Mouse (Mus musculus) CD4-positive, CD25-positive, alpha-beta regulatory T cell, adult 2 months (primary cell): ENCODE measurements at regions not wholly inside any gene's neighbourhood (a gene's known extent, or its start where the extent isn't known, plus 50 kb on each side); places are given as distances from the start of the nearest gene placed in this dataset.

Source experiments
- DNase-seq: peaks from one replicate; pipeline ENCODE4 v3.0.0-alpha.2; 2012; ENCODE audit warnings: low read depth, low spot score

DNA sequence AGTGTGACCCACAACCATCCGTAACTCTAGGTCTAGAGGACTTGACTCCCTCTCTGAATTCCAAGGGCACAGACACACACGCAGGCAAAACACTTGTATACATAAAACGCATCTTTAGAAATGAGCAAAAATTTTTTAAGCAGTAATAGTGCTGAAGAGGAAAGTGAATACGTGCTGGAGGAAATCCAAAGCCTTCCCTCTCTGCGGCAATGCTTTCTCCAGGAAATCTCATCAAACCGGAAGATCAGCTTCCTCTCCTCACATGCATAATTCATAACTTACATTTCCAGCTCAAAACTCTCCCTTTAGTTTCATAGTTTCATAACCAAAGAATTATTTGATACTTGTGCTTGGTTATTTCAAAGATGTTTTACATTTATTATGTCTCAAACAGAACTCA lies 209.3 kb upstream of the Cited2 start:
- no peak for DNase-seq

- DNase-seq: no peak
These were observed 206.9 kb upstream of the Cited2 start for GRCm38 (mm10) chr10:17516068-17516467.

- DNase-seq: no peak
These were observed 204.4 kb upstream of the Cited2 start for GRCm38 (mm10) chr10:17518423-17519175.

DNA sequence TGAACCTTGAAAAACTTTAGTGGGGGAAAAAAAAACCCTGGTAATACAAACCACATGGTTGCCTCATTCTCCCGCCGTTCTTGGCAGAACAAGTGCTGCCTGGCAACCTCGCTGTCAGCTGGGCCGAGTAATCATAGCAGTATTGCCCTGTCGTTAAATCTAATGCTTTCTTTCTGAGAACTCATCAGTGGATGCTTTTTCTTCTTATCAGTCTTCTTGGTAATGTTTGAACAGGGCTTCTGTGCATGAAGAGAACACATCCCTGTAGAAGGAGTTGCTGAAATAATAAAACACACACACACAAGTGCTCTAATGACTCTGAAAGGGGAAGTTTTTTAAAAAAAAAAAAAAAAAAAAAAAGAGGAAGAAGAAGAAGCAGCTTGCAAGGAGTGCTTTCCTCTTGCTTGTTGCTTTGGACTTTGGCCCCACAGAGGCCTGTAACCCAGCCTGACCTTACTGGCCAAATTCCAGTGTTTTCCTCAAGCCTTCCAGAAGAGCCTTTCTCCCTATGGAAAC lies 200.9 kb upstream of the Cited2 start:
- peak; percentile 5 for DNase-seq

DNA sequence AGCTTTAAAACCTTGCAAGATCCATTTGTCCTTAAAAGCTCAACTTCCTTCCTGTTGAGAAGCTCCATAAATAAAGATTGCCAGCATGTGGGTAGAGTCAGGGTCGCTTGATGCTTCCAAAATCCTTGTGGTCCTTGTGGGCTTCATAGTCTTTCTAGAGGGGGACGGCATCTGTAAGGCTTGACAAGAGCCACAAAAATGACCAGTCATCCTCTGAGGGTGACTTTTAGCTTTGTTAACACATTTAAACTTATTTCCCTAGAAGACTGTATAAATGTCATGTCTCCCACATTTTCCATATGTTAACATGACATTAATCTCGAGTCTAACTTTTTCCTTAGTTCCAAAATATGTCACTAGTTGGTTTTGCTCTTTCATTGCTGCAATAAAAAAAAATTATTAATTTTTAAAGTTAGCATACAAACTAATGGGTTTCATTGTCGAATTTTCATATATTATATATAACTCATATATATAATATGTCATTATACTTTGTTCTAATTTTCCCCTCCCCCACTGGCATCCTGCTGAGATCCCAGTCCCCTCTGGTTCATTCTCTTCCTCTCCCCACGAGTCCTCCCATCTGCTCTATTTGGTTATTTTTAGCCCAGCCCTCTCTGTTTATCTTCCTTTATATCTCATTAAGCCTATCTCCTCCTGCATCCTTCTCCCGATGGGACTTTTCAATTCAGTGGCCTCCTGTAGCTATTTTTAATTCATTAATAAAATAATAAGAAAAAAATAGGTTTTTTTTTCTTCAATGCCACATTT lies 199.3 kb upstream of the Cited2 start:
- DNase-seq: no peak

- DNase-seq: no peak
These were observed 195.8 kb upstream of the Cited2 start for GRCm38 (mm10) chr10:17527151-17527737.

DNA sequence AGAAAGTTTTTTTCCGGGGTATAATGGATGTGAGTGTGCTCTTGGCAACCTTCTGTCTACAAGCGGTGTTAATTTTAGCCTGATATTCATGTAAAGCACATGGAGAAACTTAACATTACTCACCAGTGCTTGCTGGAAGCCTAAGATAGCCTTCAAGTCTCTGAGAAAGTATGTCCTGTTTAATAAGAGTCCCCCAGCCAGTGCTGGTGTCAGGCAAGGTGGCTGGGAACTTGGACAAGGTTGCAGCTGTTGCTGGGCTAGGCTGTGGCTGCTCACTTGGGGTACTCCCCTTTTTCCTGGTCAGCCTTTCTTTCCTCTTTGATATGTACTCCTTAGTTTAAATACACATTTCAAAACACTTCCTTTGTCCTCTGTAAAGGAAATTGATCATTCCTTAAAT lies 194.9 kb upstream of the Cited2 start:
- no peak for DNase-seq

DNA sequence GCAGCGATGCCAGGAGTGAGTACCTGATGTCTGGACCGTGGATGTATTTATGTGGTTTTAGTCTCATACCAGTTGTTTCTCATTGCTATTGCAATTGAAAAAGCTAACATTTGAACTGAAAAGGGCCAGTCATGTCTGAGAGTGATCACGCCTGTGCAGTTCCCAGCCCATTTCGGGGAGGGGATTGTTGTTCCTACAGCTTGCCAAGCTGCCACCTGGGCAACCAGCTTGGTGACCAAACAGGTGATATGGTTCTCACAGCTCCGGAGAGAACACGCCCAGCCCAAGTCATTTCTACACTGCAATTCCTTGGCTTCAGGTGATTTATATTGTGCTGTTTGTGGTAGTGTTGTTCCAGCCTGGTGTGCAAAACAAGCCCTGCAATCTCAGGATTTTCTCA lies 194.2 kb upstream of the Cited2 start:
- no peak for DNase-seq

- DNase-seq: no peak
These were observed 193.0 kb upstream of the Cited2 start for GRCm38 (mm10) chr10:17529851-17530509.

DNA sequence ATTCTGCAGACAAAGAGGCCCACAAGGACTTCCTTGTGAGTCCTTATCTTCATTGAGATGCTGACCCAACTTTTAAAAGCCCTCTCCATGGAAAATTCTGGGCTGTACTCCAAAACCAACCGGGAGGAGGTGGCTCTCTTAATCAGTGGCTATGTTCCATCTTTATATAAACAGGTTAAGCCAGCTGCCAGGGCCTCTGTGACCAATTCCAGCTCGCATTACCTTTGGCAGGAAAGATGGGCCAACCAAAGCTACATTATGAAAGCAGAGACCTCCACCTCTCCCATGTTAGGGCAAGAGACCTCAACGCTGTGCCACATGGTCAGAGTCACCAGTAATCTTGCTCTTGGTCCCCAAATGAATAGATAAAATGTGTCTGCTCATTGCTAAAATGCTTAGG lies 192.0 kb upstream of the Cited2 start:
- DNase-seq: no peak

DNA sequence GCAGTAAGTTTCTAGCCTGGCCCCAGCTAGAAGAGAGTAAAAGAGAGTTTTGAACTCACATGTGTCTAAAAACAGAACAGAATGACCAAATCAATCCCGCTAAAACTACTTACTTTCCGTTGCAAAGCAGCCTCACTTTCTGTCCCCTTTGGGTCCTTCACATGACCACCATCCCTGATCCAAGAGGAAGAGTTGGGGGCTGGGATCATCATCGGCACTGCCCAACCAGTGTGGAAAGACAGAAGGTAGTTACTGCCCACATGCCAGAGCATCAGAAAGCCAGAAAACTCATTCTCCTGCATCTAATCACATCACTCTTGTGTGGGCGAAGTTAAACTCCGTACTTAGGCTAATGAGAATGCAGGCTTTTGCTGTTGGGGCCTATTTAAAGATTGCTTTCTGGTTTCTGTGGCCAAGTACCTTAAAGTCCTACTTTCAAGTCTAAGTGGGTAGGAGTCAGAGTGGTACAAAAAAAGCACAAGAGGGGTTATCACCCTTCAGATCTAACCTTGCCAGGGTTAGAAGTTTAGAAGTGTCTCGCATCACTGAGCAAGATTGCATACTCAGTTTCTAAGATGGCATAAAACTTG lies 184.0 kb upstream of the Cited2 start:
- DNase-seq: peak; percentile 12

GRCm38 (mm10) chr10:17540404-17541375 lies 182.3 kb upstream of the Cited2 start:
- DNase-seq: no peak

- no peak for DNase-seq
These were observed 180.7 kb upstream of the Cited2 start for GRCm38 (mm10) chr10:17542104-17542846.

- DNase-seq: no peak
These were observed 180.1 kb upstream of the Cited2 start for GRCm38 (mm10) chr10:17542847-17543421.

DNA sequence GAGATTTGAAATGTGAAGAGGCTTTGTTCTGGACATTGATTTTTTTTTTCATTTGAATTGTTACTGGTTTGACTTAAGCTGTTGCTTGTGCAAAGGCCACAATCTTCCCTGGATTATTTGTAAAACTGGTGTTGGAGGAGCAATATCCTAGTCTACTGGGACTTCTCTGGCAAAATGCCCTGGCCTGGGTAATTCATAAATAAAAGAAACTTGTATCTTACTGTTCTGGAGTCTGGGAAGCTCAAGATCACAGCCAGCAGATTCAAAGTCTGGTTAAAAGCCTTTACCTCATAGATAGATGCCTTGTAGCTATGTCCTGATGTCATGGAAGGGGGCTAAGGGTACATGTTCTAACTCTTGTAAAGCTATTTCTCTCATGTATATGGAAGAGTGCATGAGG lies 177.7 kb upstream of the Cited2 start:
- no peak for DNase-seq

DNA sequence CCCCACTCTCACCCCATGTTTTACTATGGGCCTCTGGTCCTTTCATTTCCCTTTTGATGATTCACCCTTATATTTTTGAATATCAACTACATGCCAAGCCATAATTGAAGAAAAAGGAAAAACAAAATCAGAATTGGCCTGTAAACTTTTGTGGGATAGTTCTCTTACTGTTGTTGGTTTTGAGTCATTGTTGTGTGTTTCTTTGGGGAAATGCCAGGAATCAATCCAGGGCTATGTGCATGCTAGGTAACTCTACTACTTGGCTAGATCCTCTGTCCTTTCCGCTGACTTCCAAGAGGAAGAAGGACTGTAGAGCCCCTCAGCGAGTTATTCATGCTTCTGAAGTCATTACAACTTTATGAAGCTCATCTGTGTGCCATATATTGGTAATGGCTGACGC lies 175.0 kb upstream of the Cited2 start:
- DNase-seq: no peak

GRCm38 (mm10) chr10:17548629-17549580 lies 174.1 kb upstream of the Cited2 start:
- peak; percentile 53 for DNase-seq
